Mouse (Mus musculus): ENCODE data around the gene Ephb3.
A peak's percentile ranks its signal among the peaks of the same experiment; 100 is the strongest.

Gene Ephb3

GRCm38 (mm10) chr16:21205093-21205886 is 735 bp downstream of the Ephb3 start:
- peak; percentile 51 for DNase-seq (ENCODE audit: low read depth)

DNA sequence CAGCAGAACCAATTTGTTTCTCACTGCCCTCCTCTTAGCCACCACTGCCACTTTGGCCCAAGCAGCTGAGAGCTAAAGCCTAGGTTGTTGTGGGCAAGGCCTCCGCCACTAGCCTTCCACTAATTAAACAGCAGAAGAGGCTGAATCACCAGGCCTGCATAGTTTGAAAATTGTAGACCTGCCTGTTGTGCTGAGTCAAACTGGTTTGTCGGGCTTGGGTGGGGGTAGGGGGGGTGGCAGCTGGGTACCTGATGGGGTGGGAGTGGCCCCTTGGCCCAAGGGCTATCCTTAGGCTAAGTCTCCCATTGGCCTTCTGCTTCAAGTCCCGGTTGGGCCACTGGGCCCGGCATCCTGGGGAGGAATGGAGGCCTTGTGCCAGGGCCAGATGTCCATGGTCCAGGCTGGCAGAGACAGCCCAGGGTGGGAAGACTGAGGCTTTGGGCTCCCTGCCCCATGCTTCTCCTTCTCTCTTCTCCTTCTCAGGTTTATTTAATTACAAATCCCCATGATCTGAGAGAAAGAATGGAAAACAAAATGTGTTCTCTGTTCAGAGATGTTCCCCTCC is 3.5 kb downstream of the Ephb3 start:
- DNase-seq (ENCODE audit: low read depth), result no peak

DNA sequence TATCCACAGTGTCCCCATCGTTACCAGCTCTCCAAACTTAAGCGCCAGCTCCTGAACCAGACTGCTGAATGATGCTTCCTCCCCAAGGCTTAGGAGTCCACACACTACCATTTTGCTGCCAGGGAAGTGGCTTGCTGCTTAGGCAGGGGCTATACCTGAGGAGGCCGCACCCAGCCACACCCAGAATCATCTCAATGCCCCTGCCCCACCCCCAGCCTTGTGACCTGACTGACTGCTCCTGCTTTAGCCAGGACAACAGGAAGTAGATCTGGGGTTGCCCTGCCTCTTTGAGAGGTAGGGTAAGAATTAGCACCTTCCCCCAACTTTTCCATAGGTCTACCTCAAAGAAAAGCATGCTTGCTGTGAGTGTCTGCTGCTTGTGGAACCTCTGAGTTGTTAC is 4.7 kb downstream of the Ephb3 start:
- no peak for DNase-seq (ENCODE audit: low read depth)

- DNase-seq (ENCODE audit: low read depth), result no peak
Observed at GRCm38 (mm10) chr16:21210204-21210603, 5.6 kb downstream of the Ephb3 start.

- DNase-seq (ENCODE audit: low read depth), result peak; percentile 99
Observed at GRCm38 (mm10) chr16:21210667-21211338, 6.2 kb downstream of the Ephb3 start.

- no peak for DNase-seq (ENCODE audit: low read depth)
Observed at GRCm38 (mm10) chr16:21211501-21211900, 6.9 kb downstream of the Ephb3 start.

DNA sequence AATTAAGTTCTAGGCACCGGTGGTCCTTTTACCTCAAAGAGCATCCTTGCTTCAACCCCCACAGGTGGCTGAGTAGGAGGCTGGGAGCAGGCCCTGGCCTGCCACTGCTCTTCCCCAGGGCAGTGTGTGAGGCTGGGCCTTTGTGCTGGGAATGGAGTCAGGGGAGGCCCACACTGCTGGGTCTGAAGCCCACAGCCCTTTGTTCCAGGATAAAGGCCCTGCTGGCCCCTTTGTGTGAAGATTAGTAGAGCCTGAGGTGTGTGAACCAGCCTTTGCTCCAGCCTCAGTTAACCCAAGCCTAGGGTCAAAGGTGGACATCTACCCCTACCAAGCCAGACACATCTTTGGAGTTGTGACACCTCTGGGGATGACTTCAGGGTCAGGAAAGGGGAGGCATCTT is 7.8 kb downstream of the Ephb3 start:
- no peak for DNase-seq (ENCODE audit: low read depth)

DNA sequence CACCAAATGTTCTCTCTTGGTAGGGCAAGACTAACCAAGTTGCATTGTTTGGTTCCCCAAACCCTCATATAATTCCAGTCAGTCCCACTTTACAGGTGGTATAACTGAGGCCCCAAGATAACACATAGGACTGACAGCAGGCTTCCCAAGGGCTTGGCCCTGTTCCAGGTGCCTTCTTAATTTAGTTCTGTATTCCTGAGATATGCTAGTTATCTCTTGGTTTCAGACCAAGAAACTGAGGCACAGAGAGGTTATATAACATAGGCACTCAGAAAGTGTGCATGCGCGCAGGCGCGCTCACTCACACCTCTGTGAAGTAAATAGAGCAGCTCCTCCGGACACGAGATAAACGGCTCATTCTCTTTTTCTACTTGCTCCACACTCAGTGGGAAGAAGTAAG is 9.4 kb downstream of the Ephb3 start:
- DNase-seq (ENCODE audit: low read depth), result no peak

DNA sequence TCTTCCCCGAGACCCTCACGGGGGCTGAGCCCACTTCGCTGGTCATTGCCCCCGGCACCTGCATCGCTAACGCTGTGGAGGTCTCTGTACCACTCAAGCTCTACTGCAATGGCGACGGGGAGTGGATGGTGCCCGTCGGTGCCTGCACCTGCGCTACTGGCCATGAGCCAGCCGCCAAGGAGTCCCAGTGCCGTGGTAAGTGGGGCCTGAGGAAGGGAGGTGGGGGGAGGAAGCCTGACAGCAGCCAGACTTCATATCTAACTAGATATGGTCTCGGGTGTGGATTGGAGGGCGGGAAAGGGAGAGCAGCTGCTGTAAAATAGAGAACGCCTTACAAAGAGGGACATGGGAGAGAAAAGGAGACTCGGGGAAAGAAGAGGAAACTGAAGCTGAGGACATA is 10.2 kb downstream of the Ephb3 start:
- no peak for DNase-seq (ENCODE audit: low read depth)

DNA sequence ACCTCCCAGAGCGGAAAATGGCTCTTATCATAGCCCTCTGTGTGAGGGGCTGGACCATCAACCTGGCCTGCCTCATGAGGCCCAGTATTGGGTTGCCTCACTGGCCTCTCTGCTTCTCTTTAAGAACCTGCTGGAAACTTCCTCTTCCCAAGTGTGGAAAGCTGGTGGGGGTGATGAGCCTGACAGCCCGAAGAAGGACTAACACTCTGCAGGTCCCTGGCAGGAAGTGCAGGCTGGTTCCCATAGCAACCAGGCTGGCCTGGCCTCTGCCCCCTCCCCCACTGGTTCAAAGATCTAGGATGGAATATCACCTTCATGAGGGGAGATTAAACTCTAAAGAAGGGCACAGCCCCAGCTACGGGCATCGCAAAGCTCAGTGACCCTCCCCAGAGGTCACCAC is 11.5 kb downstream of the Ephb3 start:
- DNase-seq (ENCODE audit: low read depth), result no peak

DNA sequence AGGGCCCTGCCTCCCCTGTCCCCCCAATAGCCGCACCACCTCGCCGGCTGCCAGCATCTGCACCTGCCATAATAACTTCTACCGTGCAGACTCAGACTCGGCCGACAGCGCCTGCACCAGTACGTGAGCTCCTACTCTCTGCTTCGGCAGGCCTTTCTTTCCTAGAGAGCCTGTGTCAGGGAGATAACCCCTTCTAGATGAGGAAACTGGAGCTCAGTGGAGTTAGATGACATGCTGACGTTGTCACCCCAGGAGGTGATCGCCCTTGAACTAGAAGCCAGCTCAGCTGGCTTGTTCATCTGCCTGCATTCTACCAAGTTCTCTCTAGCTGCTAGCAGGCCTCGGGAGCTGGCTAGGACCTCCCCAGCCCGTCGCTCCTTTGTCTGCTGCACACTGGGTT is 12.7 kb downstream of the Ephb3 start:
- DNase-seq (ENCODE audit: low read depth), result no peak

DNA sequence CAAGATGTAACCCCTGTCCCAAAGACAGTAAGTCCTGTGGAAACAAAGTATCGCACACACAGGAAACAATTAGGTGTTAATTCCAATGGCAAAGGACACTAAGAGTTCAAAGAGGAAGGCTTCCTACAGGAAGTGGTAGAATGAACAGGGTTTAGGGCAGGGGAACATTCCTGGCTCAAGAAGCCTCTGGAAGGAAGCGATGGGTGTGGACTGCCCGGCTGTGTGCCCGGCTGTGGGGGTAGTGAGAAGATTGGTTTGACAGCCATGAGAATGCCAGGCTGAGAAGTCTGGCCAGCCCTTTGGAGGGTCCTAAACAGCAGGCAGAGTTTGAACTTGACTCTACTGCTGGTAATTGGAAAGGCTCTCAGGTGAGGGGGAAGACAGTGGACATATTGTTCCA is 15.1 kb downstream of the Ephb3 start:
- no peak for DNase-seq (ENCODE audit: low read depth)

DNA sequence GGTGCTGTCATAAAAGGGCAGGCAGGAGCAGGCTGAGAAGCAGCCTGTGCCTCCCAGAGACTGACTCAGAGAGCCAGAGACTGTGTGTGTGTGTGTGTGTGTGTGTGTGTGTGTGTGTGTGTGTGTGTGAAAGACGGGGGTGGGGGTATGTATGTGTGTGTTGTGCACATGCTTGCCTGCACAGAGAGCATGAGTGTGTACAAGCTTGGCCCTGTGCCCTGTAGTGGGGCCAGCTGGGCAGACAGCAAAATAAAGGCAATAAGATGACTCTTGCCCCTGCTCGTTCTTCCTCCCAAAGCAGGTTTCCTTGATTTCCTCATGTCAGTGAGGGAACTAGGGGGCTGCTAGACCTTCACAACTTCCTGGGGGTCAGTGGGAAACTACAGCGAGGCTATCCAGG is 18.5 kb downstream of the Ephb3 start:
- DNase-seq (ENCODE audit: low read depth), result peak; percentile 68

GRCm38 (mm10) chr16:21224648-21225240 is 20.2 kb downstream of the Ephb3 start:
- no peak for DNase-seq (ENCODE audit: low read depth)

GRCm38 (mm10) chr16:21226629-21227028 is 22.1 kb downstream of the Ephb3 start:
- no peak for DNase-seq (ENCODE audit: low read depth)

DNA sequence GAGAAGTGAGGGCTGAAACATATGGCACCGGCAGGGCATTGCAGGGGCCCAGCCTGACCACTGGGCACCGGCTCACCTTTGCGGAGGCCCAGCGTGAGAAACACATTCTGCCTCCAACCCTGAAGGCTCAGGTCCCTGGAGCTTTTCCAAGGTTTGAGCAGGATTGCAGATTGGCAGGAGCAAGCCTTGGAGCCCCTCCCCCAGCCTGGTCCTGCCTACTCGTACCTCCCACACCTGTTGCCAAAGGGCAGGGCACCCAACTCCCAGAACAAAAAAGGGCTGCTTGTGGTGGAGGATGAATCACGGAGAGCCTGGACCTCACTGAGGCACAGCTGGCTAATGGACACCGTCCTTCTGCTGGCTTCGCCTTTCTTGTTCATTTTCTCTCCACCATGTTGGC is 30.6 kb downstream of the Ephb3 start:
- no peak for DNase-seq (ENCODE audit: low read depth)

DNA sequence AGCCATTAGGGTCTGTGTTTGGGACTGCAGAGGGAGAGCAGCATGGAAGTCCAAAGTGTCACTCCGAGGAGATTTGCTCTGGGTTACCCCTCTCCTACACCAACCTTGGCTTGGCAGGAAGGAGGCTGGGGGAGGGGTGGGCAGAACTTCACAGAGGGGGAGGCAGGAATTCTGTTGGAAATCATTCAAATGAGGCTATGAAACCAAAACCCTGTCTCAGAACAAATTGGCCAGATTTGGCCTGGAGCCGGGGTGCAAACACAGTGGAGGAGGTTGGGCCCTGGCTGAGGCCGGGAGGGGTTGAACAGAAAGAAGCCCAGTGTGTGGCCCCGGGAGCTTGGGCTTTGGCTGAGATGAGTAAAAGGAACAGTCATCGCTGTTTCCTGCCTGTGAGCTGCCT is 34.2 kb downstream of the Ephb3 start:
- DNase-seq (ENCODE audit: low read depth), result peak; percentile 89

DNA sequence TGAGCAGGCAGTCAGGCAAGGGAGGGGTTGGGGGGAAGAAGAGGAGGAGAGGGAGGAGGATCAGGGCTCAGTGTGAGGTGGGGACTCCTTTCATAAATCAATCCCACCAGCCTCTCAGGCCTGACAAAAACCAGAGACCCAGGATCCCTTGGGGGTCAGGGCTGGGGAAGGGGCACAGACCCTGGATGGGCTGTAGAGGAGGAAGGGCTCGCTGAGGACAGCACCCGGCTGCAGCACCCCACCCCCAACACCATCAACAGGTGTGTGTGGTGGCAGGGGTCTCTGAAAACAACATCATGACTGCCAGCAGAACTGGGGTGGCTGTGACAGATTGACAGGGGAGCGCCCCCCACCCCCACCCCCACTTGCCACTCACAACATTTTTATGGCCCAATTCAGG is 36.0 kb downstream of the Ephb3 start:
- no peak for DNase-seq (ENCODE audit: low read depth)

DNA sequence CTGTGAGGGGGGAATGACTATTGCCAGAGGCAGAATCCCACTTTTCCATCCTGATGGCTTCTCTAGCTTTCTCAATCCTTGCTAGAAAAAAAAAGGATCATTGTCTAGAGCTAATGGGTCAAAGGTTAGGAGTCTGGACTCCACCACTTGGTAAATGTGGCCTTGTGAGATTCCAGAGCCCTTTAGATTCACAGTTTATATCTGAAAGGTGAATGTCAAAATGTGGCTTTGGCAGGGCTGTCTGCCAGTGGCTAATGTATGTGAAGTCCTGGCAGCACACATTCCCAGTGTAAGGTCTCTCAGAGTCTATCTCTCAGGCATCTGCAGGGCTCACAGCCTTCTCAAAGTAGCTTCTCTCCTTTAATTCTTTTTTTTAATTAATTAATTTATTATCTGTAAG is 36.5 kb downstream of the Ephb3 start:
- peak; percentile 55 for DNase-seq (ENCODE audit: low read depth)

- no peak for DNase-seq (ENCODE audit: low read depth)
Observed at GRCm38 (mm10) chr16:21242946-21243345, 38.4 kb downstream of the Ephb3 start.

DNA sequence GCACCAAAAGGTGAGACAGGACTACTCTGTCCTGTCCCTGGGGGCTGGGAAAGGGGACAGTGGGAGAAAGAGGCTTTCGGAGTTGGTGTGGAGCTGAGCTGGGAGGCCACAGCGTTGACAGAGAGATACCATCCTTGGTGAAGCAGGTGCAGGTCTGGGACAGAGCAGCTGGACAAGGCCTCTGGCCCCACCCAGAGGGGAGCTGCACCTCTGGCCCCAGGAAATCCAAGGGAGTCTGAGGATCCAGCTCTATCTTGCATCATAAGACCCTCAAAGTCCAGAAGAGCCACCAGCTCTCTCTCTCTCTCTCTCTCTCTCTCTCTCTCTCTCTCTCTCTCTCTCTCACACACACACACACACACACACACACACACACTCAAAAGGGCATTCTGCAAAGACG is 40.2 kb downstream of the Ephb3 start:
- no peak for DNase-seq (ENCODE audit: low read depth)

- DNase-seq (ENCODE audit: low read depth), result no peak
Observed at GRCm38 (mm10) chr16:21245387-21245786, 40.8 kb downstream of the Ephb3 start.

DNA sequence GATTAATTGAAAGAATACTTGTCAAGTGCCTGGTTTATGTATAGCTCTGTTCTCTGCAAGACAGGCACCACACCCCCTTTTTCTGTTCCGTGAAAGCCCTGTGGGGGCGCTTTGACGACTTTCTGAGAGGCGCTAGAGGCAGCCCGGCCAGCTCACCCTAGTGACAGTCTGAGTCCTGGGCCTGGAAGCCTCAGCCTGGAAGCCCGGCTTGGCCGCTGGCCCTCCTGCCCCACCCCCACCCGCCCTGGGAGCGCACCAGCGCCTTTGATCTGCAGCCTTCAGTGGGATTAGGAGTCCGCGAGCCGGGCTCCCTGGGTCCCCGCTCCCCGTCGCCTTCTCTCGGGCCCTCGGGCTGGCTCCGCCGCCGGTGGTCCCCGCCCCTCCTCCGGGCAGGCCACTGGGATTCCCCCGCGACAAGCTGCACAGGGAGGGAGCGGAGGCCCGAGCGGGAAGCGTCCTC is 41.4 kb downstream of the Ephb3 start:
- peak; percentile 94 for DNase-seq (ENCODE audit: low read depth)
